Mouse (Mus musculus) forebrain, postnatal 0 days (tissue): Measurements from ENCODE around the gene Gm49776. TPM values are rescaled to one million over a fixed set of nuclear protein-coding genes. Genes with fewer than 3 reads are reported as not detected.
A peak's percentile ranks its signal among the peaks of the same experiment; 100 is the strongest.

ENCODE experiments used
- ATAC-seq: fragments of 200-750 bp; cut with Nextera tagmentation; 2 replicates; pipeline ENCODE4 v1.8.0; 2017; ENCODE audit warnings: mild to moderate bottlenecking, moderate library complexity
- DNase-seq: peaks from one replicate; pipeline ENCODE4 v3.0.0-alpha.2; 2015
- H3K27ac ChIP-seq: fragments of 300-500 bp; sonication (generic); 2 replicates; pipeline ENCODE4 v1.5.1; 2014; ENCODE audit warnings: low read depth, mild to moderate bottlenecking, antibody characterized with exemption, low read length, moderate library complexity, mixed read lengths
- H3K27me3 ChIP-seq: fragments of 300-500 bp; sonication (generic); 2 replicates; pipeline ENCODE4 v1.6.1; 2014; ENCODE audit warnings: mild to moderate bottlenecking, low read length, mixed read lengths; ENCODE audit not compliant: insufficient read depth
- H3K36me3 ChIP-seq: fragments of 300-500 bp; sonication (generic); 2 replicates; pipeline ENCODE4 v1.6.1; 2014; ENCODE audit warnings: mild to moderate bottlenecking, moderate library complexity; ENCODE audit not compliant: insufficient read depth
- H3K4me1 ChIP-seq: fragments of 300-500 bp; sonication (generic); 2 replicates; pipeline ENCODE4 v1.6.1; 2014; ENCODE audit warnings: antibody characterized with exemption; ENCODE audit not compliant: insufficient read depth
- H3K4me2 ChIP-seq: fragments of 300-500 bp; sonication (generic); 2 replicates; pipeline ENCODE4 v1.6.1; 2014; ENCODE audit warnings: low read depth, mild to moderate bottlenecking, moderate library complexity
- H3K4me3 ChIP-seq: fragments of 300-500 bp; sonication (generic); 2 replicates; pipeline ENCODE4 v1.5.1; 2014; ENCODE audit warnings: low read depth, low read length, mixed read lengths
- H3K9ac ChIP-seq: fragments of 300-500 bp; sonication (generic); 2 replicates; pipeline ENCODE4 v1.6.1; 2014; ENCODE audit warnings: mild to moderate bottlenecking
- H3K9me3 ChIP-seq: fragments of 300-500 bp; sonication (generic); 2 replicates; pipeline ENCODE4 v1.6.1; 2016; ENCODE audit warnings: low read length
- CTCF ChIP-seq: sonication (generic); IDR thresholded peaks from 2 replicates; pipeline ENCODE4 v1.5.1; 2016; ENCODE audit warnings: antibody characterized with exemption, control low read depth, low read depth
- WGBS: fragments of 180-500 bp; shearing (Covaris S2); extraction: QIAGEN DNeasy Blood & Tissue Kit; methylation state at CpG from one replicate; pipeline ENCODE4 v1.1.7; 2014; 5-methylcytosine and 5-hydroxymethylcytosine counted together
- polyA plus RNA-seq: library from polyadenylated mRNA; unstranded; fragments of >200 nt; fragmentation: Nextera tagmentation; extraction: Ambion mirVana; gene quantifications from 2 replicates; pipeline ENCODE4 v1.2.1, GENCODE M21; 2015
- total RNA-seq: library from RNA; depleted of rRNA; stranded (reverse); fragments of >200 nt; gene quantifications from 2 replicates; pipeline ENCODE4 v1.2.3, GENCODE M21; 2014

The Gm49776 gene
- total and polyA plus RNA-seq, 2 experiments from 2014 or later = 3.1 TPM; not detected in 1

GRCm38 (mm10) chr16:18248433-18249363 lies 9.4 kb downstream of the Gm49776 start, which contains the start of the genes Trmt2a and Ranbp1:
Gene Trmt2a, plus strand, starts transcription at chr16:18248679.
Gene Ranbp1, minus strand, starts transcription at chr16:18248732.
- peak within 1 kb of the TSS; percentile 92 for H3K4me2 ChIP-seq
- WGBS = under 1% methylated on average over 98 of the region's 102 CpGs
- ATAC-seq (peak; percentile 97), DNase-seq (peak; percentile 99)
- H3K9ac ChIP-seq = peak within 1 kb of the TSS; percentile 87
- H3K36me3 ChIP-seq = peaks cover 59% of the 10 kb centered on the region
- TF ChIP-seq CTCF = peak; percentile 35; the same call in 1 of the 2 replicates
- H3K27ac ChIP-seq = peak within 1 kb of the TSS; percentile 87
- H3K4me3 ChIP-seq = peak within 1 kb of the TSS; percentile 89
- no peaks in the 10 kb centered on the region for H3K27me3 ChIP-seq
- no peaks in the 10 kb centered on the region for H3K9me3 ChIP-seq
- peaks cover 18% of the 10 kb centered on the region for H3K4me1 ChIP-seq

GRCm38 (mm10) chr16:18247521-18248399 lies 10.4 kb downstream of the Gm49776 start:
- no peaks in the 10 kb centered on the region for H3K27me3 ChIP-seq
- peak overlapping the region; percentile 92 for H3K4me2 ChIP-seq
- H3K9ac ChIP-seq = peak overlapping the region; percentile 87
- DNase-seq (peak; percentile 27), ATAC-seq (no peak)
- TF ChIP-seq CTCF = no peak
- peaks cover 59% of the 10 kb centered on the region for H3K36me3 ChIP-seq
- peak overlapping the region; percentile 89 for H3K4me3 ChIP-seq
- 2% methylated on average over 33 of the region's 33 CpGs for WGBS
- no peaks in the 10 kb centered on the region for H3K9me3 ChIP-seq
- peak overlapping the region; percentile 87 for H3K27ac ChIP-seq
- peaks cover 18% of the 10 kb centered on the region for H3K4me1 ChIP-seq

- no peak for DNase-seq
Observed at GRCm38 (mm10) chr16:18241581-18241980, 16.5 kb downstream of the Gm49776 start.

GRCm38 (mm10) chr16:18236676-18237501 lies 21.2 kb downstream of the Gm49776 start:
- DNase-seq = no peak

More at GRCm38 (mm10) chr16:18241581-18241980, 16.5 kb downstream of the Gm49776 start:
- H3K4me3 ChIP-seq = no peak overlapping the region
- H3K4me2 ChIP-seq = no peak overlapping the region
- TF ChIP-seq CTCF = no peak
- H3K36me3 ChIP-seq = peaks cover 82% of the 10 kb centered on the region
- ATAC-seq = no peak
- no peaks in the 10 kb centered on the region for H3K9me3 ChIP-seq
- WGBS = 96% methylated on average over 10 of the region's 10 CpGs
- no peak overlapping the region for H3K9ac ChIP-seq
- no peaks in the 10 kb centered on the region for H3K4me1 ChIP-seq
- H3K27ac ChIP-seq = no peak overlapping the region
- no peaks in the 10 kb centered on the region for H3K27me3 ChIP-seq

GRCm38 (mm10) chr16:18235389-18236065 lies 22.6 kb downstream of the Gm49776 start:
- no peaks in the 10 kb centered on the region for H3K27me3 ChIP-seq
- peak overlapping the region; percentile 85 for H3K4me2 ChIP-seq
- no peaks in the 10 kb centered on the region for H3K9me3 ChIP-seq
- H3K4me3 ChIP-seq = peak overlapping the region; percentile 84
- 5% methylated on average over 19 of the region's 19 CpGs for WGBS
- peak; percentile 80 for ATAC-seq
- H3K36me3 ChIP-seq = peaks cover 25% of the 10 kb centered on the region
- peak overlapping the region; percentile 89 for H3K27ac ChIP-seq
- no peak for TF ChIP-seq CTCF
- peak; percentile 78 for DNase-seq
- H3K4me1 ChIP-seq = peaks cover 10% of the 10 kb centered on the region
- peak overlapping the region; percentile 81 for H3K9ac ChIP-seq

More at GRCm38 (mm10) chr16:18236676-18237501, 21.2 kb downstream of the Gm49776 start:
- no peak overlapping the region for H3K4me3 ChIP-seq
- H3K9me3 ChIP-seq = no peaks in the 10 kb centered on the region
- peaks cover 10% of the 10 kb centered on the region for H3K4me1 ChIP-seq
- peaks cover 38% of the 10 kb centered on the region for H3K36me3 ChIP-seq
- H3K27ac ChIP-seq = no peak overlapping the region
- no peak overlapping the region for H3K9ac ChIP-seq
- no peak for ATAC-seq
- no peaks in the 10 kb centered on the region for H3K27me3 ChIP-seq
- WGBS = 73% methylated on average over 7 of the region's 7 CpGs
- TF ChIP-seq CTCF = no peak
- peak overlapping the region; percentile 85; the same call in 1 of the 2 replicates for H3K4me2 ChIP-seq
